Mouse (Mus musculus) induced T-regulatory cell, adult 2 months (primary cell): ENCODE measurements around the gene Rpl9-ps6.
"Not testable (repeated sequence)": the region's sequence is repeated elsewhere in the genome, so short reads cannot be mapped to it uniquely, and the experiment has no call there.

Experiments used
- DNase-seq: peaks from one replicate; pipeline ENCODE4 v3.0.0-alpha.2; 2012; ENCODE audit warnings: low read depth

Rpl9-ps6 gene

DNA sequence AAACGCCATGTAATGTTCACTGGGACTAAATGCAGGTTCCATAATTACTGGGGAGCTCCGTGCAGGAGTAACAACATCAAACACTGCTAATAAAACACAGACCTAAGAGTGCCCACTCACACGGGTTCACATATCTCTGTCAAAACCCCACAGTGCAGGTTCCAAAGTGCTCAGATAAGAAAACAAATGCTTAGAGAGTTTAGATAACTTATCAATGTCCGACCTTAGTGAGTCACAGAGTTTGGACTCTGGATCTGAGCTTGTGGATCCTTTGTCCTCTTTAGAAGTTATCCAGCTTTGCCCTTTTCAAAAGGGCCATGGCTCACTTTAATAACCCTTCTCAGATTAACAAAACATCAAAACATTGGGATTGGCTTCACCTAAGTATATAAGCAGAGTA is 15.1 kb upstream of the Rpl9-ps6 start:
- no peak for DNase-seq

DNA sequence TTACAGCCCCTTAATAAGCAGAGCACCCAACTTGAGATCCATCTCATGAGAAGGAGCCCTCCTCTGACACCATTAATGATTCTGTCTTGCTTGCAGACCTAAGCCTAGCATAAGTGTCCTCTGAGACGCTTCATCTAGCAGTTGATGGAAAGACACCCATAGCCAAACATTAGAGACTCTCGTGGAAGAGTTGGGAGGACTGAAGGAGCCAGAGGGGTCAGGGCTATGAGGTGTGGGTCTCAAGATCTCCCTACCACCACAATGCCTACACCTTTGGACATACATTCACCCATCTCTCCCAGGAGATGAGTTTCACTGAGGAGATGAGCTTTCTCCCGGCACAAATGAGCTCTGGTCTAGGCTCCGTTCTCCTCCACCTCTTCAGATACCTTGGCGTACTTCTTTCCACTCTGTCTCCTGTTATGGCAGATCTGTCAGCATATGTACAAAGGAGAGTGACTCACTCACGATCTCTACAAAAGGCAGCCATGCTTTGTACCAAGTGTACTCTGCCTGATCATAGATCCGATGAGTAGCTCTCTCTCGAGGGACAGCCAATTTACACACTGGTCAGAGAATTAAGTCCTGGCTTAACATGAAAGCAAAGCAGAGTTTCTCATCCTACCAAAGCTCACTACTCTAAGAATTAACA is 14.5 kb upstream of the Rpl9-ps6 start:
- no peak for DNase-seq

DNA sequence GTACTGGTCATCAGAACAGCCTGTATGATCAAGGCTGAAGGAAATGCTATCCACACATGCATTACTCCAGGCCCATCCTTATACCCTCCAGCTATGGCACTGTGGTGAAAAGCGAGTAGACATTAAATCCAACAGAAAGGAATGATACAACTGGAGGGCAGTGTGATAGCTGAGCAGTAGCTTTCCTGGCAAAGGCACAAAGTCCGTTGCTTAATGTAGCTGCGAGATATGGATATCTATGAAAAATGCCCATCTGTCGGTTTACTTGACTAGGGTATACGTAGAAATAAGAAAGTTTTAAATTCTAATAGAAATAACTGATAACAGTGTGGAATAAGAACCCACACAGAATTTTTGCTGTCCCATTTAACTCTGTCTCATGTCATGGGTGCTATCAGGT is 13.9 kb upstream of the Rpl9-ps6 start:
- DNase-seq: no peak

DNA sequence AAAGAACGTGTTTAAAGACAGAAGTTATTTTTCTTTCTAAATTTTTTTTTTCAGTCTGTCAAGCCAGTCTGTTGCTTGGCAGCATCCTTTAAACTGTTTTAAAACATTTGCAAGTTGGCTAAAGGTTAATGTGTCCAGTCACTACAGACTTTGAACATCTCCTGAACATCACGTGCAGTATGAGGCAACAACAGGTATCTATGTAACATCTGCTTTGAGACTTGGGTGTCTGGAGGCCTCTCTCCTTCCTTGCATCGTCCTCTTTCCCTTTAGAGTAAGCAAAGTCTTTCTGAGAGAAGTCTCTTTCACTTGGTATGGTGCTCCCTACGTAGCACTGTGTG is 10.3 kb upstream of the Rpl9-ps6 start:
- DNase-seq: no peak

DNA sequence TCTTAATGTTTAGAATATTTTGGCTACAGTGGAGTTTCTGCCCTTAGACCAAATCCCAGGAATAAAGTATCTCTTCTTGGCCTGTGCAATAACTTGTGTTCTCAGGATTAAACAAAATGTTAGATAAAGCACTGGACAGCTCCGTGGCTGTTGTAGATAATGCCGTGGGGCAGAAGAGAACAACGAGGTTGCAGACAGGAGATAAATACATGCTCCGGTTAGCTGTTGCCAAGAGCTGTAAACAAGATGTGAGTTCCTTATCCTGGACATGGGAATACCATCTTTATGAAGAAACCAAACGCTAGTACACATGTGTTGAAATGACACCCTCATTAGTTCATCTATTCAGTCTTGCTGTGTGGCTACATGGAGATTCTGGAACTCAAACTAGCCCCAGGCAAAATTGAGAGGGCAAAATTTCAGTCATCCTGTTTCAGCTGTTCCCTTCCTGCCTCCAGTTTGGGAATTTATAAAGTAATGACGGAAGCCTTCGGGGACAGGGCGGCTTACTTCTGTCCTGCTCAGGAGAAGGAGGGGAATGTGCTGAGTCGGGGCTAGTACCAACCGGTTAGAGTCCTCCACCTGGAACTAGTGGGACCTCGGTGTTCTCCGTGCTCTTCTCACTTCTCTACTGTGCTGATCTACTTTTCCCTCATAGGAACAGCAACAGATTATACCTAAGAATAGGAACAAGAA is 9.8 kb upstream of the Rpl9-ps6 start:
- no peak for DNase-seq

DNA sequence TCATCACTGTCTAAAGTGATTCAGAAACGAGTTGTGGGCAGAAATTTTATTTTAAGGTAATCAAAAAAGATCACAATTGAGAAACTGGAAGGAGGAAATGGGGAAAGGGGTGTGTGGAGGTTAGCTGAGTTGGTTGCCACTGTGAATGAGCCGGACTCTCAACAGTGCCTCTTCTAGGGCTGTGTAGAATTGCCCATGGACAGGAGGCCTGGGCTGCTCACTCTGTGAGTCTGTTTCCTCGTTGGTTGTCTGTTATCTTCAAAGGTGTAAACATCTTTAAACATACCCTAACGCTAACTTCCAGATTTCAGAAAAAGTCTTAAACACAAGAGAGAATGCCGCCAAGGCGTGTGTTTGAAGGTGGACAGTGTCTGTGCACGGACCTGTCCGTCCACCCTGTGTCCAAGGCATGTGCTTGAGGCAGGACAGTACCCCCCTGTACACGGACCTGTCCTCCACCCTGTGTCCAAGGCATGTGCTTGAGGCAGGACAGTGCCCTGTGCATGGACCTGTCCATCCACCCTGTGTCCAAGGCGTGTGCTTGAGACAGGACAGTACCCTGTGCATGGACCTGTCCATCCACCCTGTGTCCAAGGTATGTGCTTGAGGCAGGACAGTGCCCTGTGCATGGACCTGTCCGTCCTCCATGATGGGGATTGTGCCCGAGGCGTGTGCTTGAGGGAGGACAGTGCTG is 4.3 kb upstream of the Rpl9-ps6 start:
- no peak for DNase-seq

DNA sequence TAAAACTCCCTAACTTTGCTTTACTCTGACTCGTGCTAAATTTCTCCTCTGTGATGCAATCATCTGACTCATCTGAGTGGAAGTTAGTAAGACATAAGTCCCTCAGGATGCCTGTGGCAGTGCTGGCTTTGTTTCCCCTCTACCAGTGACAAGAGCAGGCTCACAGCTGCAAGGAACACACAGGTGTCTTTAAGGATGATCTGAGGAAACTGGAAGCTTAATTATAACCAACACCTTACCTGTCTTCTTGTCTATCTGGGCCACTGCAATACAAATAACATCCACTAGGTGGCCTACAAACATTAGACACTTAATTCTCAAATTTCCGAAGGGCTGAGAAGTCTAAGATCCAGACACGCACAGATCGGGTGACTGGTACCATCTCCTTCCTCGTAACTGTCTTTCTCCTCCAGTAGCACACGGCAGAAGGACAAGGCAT is 3.7 kb upstream of the Rpl9-ps6 start:
- peak; percentile 88 for DNase-seq

DNA sequence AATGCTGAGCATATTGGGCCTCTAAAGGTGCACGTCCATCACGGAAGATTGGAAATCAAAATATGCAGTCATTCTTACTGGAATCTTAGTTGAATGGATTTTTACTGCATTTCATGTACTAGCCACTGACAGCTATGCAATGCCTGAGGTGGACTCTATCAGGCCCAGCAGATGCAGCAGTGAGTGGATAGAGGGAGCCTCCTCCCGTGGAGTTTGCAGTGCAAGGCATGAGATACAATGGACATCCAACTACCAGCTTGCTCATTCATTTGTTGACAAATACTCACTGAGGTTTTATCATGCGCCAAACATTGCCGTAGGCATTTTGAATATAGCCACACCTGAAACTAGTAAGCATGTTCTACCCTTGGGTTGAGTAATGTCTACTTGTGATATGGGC is 947 bp upstream of the Rpl9-ps6 start:
- peak; percentile 21 for DNase-seq

DNA sequence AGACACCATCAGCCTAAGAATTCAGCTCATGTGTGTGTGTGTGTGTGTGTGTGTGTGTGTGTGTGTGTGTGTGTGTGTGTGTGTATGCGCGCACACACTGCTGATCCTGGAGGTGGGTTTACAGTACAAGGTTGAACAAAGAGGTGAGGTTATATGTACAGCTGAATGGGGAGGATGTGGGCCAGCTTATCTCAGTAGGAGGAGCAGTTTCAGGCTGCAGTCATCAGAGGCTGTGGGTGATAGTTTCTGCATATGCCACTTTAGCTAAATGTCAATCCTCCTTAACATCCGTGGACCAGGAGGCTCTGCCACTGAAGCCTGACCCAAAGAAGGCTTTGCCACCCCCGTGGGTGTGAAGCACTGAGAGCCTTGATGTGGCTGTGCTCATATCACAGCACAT is 1.1 kb downstream of the Rpl9-ps6 start:
- DNase-seq: peak; percentile 73

DNA sequence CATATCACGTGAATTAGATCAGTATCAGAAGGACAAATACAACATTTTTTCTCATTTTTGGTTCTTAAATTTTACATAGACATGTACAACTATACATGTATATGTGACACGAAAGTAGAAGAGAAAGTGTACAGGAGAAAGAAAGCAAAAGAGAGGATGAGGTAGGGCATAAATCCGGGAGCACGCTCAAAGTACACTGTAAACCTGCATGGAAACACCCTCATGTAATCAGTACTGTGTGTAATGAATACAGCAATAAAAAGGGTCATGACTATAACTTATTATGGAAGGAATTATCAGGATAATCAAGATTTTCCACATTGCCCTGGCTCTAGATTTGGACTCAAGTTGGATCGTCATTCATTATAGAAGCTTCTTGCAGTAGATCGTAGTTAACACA is 3.3 kb downstream of the Rpl9-ps6 start:
- no peak for DNase-seq

DNA sequence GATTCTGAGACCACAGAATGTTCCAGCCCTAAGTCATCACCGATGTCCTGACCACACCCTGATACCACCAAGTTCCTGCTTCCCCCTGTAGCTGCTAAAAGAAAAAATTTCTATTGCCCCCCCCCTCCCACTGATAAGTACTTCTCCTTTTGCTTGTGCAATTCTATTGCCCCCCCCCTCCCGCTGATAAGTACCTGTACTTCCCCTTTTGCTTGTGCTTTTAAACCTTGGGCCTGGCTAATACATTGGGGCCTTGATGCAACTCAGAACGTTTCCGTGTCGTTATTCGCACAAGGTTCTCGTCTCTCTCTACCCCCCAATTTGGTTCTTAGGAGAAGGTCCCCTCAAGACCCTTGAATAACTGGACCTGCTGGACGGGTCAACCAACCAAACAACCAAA is 8.7 kb downstream of the Rpl9-ps6 start:
- DNase-seq: not testable (repeated sequence)

DNA sequence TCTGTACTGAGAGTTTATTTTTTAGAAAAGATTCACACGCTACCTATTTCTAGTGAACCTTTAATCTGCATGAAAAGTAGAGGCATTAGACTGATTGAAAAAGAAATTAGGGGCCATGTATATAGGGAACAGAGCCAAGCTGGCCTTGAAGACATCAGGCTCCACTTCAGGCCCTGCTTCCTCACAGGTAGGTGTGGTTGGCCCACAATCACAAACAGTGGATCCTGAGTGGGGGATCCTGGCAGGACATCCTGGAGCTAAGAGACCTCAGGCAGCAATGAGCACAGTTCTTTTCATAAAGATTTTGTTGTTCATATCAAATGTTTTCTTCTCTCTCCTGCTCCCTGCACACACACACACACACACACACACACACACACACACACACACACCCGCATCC is 9.6 kb downstream of the Rpl9-ps6 start:
- DNase-seq: no peak

DNA sequence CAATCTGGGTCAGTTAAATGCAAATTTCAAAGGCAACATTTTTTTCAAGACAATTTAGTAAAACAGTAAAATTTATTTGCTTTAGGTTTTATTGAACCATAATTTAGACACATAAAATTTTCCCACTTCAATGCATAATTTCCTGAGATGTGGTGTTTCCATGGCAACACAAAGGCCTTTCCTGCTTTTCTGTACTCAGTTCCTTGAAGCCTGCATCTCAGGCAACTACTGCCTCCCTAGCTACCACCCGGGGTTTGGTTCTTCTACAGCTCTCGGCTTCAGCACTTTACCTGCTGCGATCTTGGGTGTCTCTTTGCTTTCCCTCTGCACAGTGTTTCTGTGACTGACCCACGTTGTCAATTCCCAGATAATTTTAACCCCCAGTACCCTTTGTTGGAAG is 14.1 kb downstream of the Rpl9-ps6 start:
- no peak for DNase-seq

DNA sequence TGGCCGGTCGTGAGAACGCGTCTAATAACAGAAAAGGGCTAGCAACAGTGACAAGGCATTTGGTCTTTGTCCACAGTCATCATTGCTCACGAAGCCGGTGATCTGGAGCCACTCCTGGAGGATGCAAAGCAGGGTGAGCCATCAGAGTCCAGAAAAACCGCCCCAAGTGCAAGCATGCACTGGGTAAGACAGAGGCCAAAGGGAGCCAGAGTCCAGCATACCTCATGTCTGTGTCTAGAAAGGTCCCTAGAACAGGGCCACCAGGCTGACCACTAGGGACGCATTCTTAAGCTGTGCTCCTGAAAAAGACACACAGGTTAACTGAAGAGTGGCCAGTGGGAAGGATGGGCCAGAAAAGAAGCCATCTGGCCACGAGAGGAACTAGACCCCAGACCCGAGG is 17.4 kb downstream of the Rpl9-ps6 start:
- no peak for DNase-seq

DNA sequence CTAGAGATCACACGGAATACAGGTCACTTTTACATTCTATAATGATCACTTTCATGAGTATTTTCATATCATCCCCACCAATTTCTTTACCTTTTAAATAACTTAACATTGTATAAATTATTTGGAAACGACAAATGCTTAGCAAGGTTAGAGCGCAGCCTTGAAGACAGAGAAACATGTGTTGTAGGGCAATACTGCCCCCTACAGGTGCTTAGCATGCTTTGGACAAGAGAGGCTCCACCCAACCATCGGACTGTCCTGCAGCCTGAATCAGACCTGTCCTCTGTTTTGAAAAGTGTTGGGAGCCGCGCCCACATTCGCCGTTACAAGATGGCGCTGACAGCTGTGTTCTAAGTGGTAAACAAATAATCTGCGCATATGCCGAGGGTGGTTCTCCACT is 24.8 kb downstream of the Rpl9-ps6 start:
- DNase-seq: peak; percentile 69

DNA sequence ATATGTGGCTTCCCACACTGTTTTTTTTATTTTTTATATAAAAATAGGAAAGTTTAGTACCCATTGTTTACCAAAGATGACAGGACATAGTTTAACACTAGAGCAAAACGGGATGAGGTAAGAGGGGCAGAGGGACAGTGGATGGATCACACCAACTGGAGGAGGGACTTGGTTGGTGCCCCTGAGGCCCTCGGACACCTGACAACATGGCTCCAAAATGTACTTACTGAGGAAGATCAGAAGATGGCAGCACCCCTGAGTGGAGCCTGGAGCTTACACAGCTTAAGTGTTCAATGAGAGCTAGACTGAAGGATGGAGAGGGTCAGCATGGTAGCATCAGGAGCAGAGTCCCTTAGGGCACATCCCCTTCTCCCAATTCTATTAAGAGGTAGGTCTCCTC is 27.0 kb downstream of the Rpl9-ps6 start:
- DNase-seq: no peak

DNA sequence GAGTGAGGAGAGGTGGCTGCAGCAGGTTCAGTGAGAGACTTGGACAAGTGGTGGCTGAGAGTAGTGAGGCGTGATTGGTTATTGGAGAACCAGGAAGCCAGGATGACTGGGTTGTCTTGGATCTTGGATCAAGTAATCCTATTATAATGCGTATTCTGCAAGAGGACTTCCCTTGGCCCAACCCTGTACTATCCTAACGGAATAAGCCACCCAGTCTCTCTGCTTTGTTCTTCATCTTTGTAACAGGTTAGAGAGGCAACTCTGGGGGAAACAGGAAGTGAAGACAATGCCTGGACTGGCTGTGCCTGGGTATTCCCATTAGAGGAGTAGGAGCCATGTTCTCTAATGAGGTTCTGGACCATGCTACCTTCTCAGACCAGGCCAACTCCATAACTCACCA is 40.5 kb downstream of the Rpl9-ps6 start:
- no peak for DNase-seq

DNA sequence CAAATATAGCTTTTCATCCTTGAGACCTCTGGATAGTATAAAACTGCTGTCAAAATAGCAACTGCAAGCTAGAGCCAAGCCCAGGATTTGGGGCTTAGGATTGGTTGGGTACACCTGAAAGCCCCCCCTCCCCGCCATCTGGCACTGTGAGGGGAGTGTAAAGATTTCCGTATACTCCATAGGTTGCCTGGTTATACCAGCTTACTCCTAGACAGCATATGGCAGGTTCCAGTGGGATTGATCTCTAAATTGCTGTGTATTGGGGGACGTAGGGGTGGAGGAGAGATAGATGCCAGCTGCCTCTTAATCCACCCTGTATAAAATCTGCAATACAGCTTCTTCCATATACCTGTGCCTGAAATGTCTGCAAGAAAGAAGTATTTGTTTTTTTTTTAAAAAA is 41.7 kb downstream of the Rpl9-ps6 start:
- DNase-seq: no peak

DNA sequence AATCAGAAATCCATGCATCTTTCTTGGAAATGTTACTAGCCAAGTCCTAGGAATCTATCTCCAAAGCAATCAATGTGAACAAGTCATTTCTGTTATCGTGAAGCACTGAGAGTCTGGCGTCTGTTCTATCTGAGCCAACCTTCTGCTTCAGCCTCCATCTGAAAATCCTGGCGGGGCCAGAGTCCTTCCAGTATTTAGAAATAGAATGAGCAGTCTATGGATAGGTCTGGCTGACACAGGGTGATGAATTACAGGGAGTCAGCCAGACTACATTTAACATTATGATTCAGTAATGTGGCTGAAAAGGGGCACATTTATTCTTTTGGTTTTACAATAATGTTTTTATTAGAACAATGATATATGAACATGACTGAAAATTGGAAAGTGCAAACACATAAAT is 47.3 kb downstream of the Rpl9-ps6 start:
- no peak for DNase-seq

DNA sequence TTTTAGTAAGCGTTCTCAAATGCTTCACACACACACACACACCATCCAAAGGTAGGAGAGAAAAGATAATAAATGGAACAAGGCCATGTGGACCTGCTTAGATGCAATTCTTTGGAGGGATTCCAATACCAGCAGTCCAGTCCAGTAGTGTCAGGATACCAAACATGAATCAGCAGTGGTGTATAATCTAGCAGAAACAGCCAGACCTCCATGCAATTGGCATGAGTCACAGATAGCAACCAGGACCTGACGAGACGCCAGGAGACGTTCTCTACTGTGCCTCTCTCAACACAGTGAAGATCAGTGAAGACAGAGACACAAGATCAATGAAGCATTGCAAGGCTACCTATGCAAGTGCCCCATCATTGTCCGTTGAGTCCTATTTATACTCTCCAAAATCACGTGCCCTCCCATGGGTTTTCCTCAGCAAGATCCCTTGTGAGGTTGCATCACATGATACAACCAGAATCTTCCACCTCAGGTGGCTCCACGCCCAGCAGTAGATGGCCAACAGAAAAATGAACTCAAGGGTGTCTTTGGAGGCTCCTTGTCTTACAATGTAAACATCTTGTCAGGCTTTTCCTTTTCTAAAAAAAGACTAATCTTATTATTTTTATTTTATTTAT is 49.6 kb downstream of the Rpl9-ps6 start:
- DNase-seq: no peak
